In genomic region chr4:46623007-46623406, GRCm38 (mm10) we compare ENCODE assay signal across 14 mouse cellular contexts.
"Had no signal": no experiment of that assay in that cellular context is flagged by ENCODE, and none has a peak within 500 bp of the region (broad histone marks: within the 10 kb centered on the region; RNA-seq: fewer than 3 reads in every experiment).

No protein-coding gene starts in this region.

- H3K4me2 ChIP-seq: liver, embryonic 11.5 days; liver, embryonic 15.5 days; lung, embryonic 14.5 days had no signal

- H3K9ac ChIP-seq: liver, embryonic 15.5 days; lung, embryonic 14.5 days had no signal

- H3K9me3 ChIP-seq: limb, embryonic 10.5 days; liver, embryonic 15.5 days; midbrain, embryonic 10.5 days had no signal

- H3K27me3 ChIP-seq: liver, embryonic 15.5 days had no signal

- H3K36me3 ChIP-seq: limb, embryonic 10.5 days; liver, embryonic 15.5 days; midbrain, embryonic 10.5 days had no signal

- DNase-seq: kidney, adult 8-10 months; kidney, postnatal 25 days; lung, embryonic 14.5 days; right cerebral cortex, adult 18-20 months; right cerebral cortex, postnatal 25 days; thymus, adult 2 months; thymus, postnatal 4 days had no signal

- H3K4me3 ChIP-seq: left cerebral cortex, adult 2 months; limb, embryonic 10.5 days; liver, embryonic 15.5 days; midbrain, embryonic 10.5 days had no signal

- H3K27ac ChIP-seq: hindbrain, postnatal 0 days; left cerebral cortex, adult 2 months; limb, embryonic 10.5 days; liver, embryonic 15.5 days; midbrain, embryonic 10.5 days had no signal

- ATAC-seq: hindbrain, postnatal 0 days; midbrain, embryonic 16.5 days had no signal
